Mouse (Mus musculus) heart, embryonic 16.5 days (tissue): ENCODE results near the gene Arl4a. TPM values are rescaled to one million over a fixed set of nuclear protein-coding genes. Genes with fewer than 3 reads are reported as not detected.

Source experiments
- ATAC-seq: fragments of 200-750 bp; cut with Nextera tagmentation; replicated peaks from 2 replicates; pipeline ENCODE4 v1.8.0; 2017; ENCODE audit warnings: moderate number of reproducible peaks; ENCODE audit not compliant: insufficient read depth, low FRiP score; ENCODE audit errors: extremely low read depth
- H3K27ac ChIP-seq: fragments of 300-500 bp; sonication (generic); 2 replicates; pipeline ENCODE4 v1.5.1; 2014; ENCODE audit warnings: mild to moderate bottlenecking, low read length, control low read depth, moderate library complexity
- H3K27me3 ChIP-seq: fragments of 300-500 bp; sonication (generic); 2 replicates; pipeline ENCODE4 v1.6.1; 2014; ENCODE audit warnings: low read length, mixed read lengths; ENCODE audit not compliant: control insufficient read depth, insufficient read depth
- H3K36me3 ChIP-seq: fragments of 300-500 bp; sonication (generic); 2 replicates; pipeline ENCODE4 v1.6.1; 2014; ENCODE audit not compliant: control insufficient read depth, insufficient read depth
- H3K4me1 ChIP-seq: fragments of 300-500 bp; sonication (generic); 2 replicates; pipeline ENCODE4 v1.6.1; 2014; ENCODE audit warnings: low read length, mixed read lengths; ENCODE audit not compliant: control insufficient read depth, insufficient read depth
- H3K4me2 ChIP-seq: fragments of 300-500 bp; sonication (generic); 2 replicates; pipeline ENCODE4 v1.6.1; 2014; ENCODE audit warnings: low read depth, mild to moderate bottlenecking, control low read depth, low read length
- H3K4me3 ChIP-seq: fragments of 300-500 bp; sonication (generic); 2 replicates; pipeline ENCODE4 v1.5.1; 2014; ENCODE audit warnings: mild to moderate bottlenecking, control low read depth, low read length
- H3K9ac ChIP-seq: fragments of 300-500 bp; sonication (generic); 2 replicates; pipeline ENCODE4 v1.6.1; 2014; ENCODE audit warnings: low read length, control low read depth
- H3K9me3 ChIP-seq: fragments of 300-500 bp; sonication (generic); replicated peaks from 2 replicates; pipeline ENCODE4 v1.6.1; 2016; ENCODE audit warnings: low read length; ENCODE audit not compliant: control insufficient read depth
- WGBS: fragments of 180-500 bp; shearing (Covaris S2); extraction: QIAGEN DNeasy Blood & Tissue Kit; methylation state at CpG from one replicate; pipeline ENCODE4 v1.1.7; 2014; 5-methylcytosine and 5-hydroxymethylcytosine counted together
- polyA plus RNA-seq: library from polyadenylated mRNA; unstranded; fragments of >200 nt; fragmentation: Nextera tagmentation; extraction: Ambion mirVana; gene quantifications from 2 replicates; pipeline ENCODE4 v1.2.1, GENCODE M21; 2015

Gene Arl4a
- polyA plus RNA-seq, 1 experiment from 2014 or later, result 38.5 TPM

DNA sequence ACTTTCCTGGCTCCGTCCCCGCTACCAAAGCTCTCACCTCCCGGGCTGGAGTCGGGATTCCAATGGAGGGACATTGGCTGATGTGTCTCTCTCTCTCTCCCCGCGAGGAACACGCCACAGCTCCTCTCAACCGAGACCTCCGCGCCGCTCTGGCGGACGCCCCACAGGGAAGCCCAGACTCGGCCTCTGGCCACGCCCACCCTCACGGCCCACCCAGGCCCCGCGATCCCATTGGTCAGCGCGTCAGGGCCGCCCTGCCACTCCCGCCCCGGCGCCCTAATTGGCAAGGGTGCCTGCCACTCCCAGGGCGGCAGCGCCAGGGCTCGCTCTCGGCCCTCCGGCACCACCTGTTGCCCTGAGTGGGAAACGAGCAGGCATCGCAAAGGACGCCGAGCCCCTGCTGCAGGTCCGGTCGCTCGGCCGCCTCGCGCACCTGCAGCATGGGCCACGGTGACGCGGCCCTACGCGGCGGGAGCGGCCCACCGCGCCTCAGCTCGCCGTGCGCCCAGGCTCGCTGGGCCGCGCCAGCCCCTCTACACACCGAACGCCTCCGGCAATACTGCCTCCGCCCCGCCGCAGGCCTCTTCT is 505 bp downstream of the Arl4a start:
- peak overlapping the region; percentile 81 for H3K4me2 ChIP-seq
- peaks cover 4% of the 10 kb centered on the region; the same call in 1 of the 2 replicates for H3K36me3 ChIP-seq
- ATAC-seq, result peak; percentile 95
- no peaks in the 10 kb centered on the region for H3K9me3 ChIP-seq
- peak overlapping the region; percentile 93 for H3K4me3 ChIP-seq
- under 1% methylated on average over 60 of the region's 60 CpGs for WGBS
- peak overlapping the region; percentile 90 for H3K9ac ChIP-seq
- H3K27me3 ChIP-seq, result no peaks in the 10 kb centered on the region
- H3K27ac ChIP-seq, result peak overlapping the region; percentile 96
- peaks cover 9% of the 10 kb centered on the region for H3K4me1 ChIP-seq

DNA sequence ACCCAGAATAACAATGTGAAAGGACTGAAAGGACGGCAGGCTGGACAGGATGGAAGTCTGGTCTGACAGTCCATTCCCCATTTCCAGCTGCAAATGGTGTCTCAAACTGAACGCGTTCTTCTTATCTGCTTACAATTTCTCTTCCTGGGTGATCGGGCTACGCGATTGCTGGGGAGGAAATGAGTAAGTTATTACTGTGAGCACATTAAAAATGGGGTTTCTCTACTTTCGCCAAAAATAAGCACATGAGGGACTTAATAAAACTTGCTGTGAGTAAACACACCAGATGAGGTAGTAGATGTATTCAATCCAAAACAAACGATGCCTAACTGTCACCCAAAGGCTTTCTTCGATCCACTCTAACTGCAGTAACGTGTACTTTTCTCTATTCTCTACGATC is 1.2 kb downstream of the Arl4a start:
- Histone ChIP-seq H3K36me3 (peaks cover 4% of the 10 kb centered on the region; the same call in 1 of the 2 replicates), H3K4me3 (peak overlapping the region; percentile 93), H3K27me3 (no peaks in the 10 kb centered on the region), H3K9me3 (0 out of 2 replicates have a peak, but pooled peaks cover under 1% of the 10 kb centered on the region), H3K9ac (peak overlapping the region; percentile 90), H3K27ac (peak overlapping the region; percentile 86), H3K4me2 (peak overlapping the region; percentile 81), H3K4me1 (peaks cover 9% of the 10 kb centered on the region)
- no peak for ATAC-seq
- under 1% methylated on average over 11 of the region's 11 CpGs for WGBS

DNA sequence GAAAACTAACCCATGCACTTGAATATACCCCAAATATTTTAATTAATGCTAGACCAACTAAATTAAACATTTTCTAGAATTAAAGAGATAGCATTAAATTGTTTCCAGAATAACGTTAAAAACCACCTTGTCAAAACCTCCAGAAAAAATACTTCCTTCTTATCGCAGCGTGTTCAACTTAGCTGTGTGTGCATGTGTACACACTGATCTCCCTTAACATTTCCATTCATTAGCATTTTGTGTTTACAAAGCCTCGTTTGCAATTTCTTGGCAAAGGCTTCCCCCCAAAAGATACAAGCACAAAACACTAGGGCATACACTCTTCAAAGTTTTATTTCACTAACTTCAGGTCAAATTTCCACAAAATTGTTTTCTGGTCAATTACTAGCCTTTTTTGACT is 2.3 kb downstream of the Arl4a start:
- 72% methylated on average over 4 of the region's 4 CpGs for WGBS
- no peak overlapping the region for H3K9ac ChIP-seq
- H3K4me1 ChIP-seq, result peaks cover 9% of the 10 kb centered on the region
- ATAC-seq, result no peak
- H3K27ac ChIP-seq, result no peak overlapping the region
- peak overlapping the region; percentile 93 for H3K4me3 ChIP-seq
- no peaks in the 10 kb centered on the region for H3K27me3 ChIP-seq
- 0 out of 2 replicates have a peak, but pooled peaks cover 3% of the 10 kb centered on the region for H3K9me3 ChIP-seq
- peaks cover 9% of the 10 kb centered on the region for H3K36me3 ChIP-seq
- H3K4me2 ChIP-seq, result peak overlapping the region; percentile 81

DNA sequence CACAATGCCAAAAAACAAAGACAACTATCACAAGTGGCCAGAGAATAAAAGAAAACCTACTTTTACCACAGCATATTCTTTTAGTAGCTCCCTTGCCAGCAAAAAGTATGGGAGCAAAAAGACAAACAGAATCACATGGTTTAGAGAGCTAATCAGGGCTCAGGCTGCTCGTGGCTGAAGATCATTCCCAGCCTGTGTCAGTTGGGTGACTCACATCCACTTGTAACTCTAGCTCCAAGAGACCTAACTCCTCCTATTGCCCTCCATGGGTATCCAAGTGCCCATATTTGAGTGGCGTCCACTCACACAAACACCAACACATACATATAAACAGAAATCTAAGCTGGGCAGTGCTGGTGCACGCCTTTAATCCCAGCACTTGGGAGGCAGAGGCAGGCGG is 8.6 kb downstream of the Arl4a start:
- ATAC-seq, result no peak
- no peaks in the 10 kb centered on the region for H3K27me3 ChIP-seq

DNA sequence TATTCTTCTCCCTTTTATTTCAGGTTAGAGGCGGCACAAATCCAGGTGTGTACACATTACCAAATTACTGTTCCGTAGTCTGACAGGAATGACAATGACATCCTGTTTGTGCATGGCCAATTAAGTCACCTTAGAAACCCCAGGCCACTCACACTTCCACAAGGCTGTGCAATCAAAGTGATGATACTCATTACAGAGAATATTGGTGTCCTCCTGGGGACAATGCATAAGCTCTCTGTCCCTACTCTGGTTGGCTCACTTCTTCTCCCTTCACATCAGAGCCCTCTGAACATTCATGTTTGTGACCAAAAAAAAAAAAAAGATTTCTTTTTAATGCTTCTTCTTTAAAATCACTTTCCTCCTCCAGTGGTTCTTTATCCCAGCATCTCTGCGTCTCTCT is 10.0 kb downstream of the Arl4a start:
- WGBS, result 92% methylated on average over 3 of the region's 3 CpGs
- no peak for ATAC-seq
- H3K36me3 ChIP-seq, result peaks cover 7% of the 10 kb centered on the region
- no peaks in the 10 kb centered on the region; the same call in 1 of the 2 replicates for H3K4me1 ChIP-seq
- H3K27ac ChIP-seq, result no peak overlapping the region
- no peaks in the 10 kb centered on the region for H3K27me3 ChIP-seq
- no peak overlapping the region for H3K9ac ChIP-seq
- H3K4me3 ChIP-seq, result no peak overlapping the region
- no peak overlapping the region for H3K4me2 ChIP-seq
- H3K9me3 ChIP-seq, result 0 out of 2 replicates have a peak, but pooled peaks cover 3% of the 10 kb centered on the region

More for the DNA sequence above, 8.6 kb downstream of the Arl4a start:
- peaks cover 9% of the 10 kb centered on the region for H3K36me3 ChIP-seq
- H3K27ac ChIP-seq, result no peak overlapping the region
- H3K4me2 ChIP-seq, result no peak overlapping the region
- H3K9me3 ChIP-seq, result 0 out of 2 replicates have a peak, but pooled peaks cover 3% of the 10 kb centered on the region
- no peaks in the 10 kb centered on the region for H3K4me1 ChIP-seq
- no peak overlapping the region for H3K9ac ChIP-seq
- H3K4me3 ChIP-seq, result no peak overlapping the region
- WGBS, result 68% methylated on average over 4 of the region's 4 CpGs

DNA sequence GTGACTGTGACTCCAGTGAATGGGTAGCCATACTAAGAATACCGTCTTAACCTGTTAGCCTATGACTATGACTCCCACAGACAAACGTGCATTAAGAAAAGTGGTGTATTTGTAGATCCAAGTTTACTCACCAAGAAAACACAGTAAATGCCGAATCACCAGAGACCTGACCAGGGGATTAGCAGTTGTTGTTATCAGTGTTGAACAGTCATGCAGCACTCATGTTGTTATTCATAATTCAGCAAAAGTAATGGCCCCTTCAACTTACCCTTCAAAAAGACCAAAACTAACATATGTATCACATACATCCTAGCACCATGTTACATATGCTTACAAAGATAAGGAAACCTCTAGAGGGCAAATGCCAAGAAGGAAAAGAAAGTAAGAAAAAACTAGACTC is 10.4 kb downstream of the Arl4a start:
- H3K4me2 ChIP-seq, result no peak overlapping the region
- no peak overlapping the region for H3K9ac ChIP-seq
- peaks cover 5% of the 10 kb centered on the region; the same call in 1 of the 2 replicates for H3K36me3 ChIP-seq
- WGBS, result 75% methylated on average over 3 of the region's 3 CpGs
- no peaks in the 10 kb centered on the region for H3K27me3 ChIP-seq
- no peak overlapping the region for H3K27ac ChIP-seq
- H3K9me3 ChIP-seq, result 0 out of 2 replicates have a peak, but pooled peaks cover 3% of the 10 kb centered on the region
- H3K4me1 ChIP-seq, result no peaks in the 10 kb centered on the region; the same call in 1 of the 2 replicates
- ATAC-seq, result no peak
- H3K4me3 ChIP-seq, result no peak overlapping the region

DNA sequence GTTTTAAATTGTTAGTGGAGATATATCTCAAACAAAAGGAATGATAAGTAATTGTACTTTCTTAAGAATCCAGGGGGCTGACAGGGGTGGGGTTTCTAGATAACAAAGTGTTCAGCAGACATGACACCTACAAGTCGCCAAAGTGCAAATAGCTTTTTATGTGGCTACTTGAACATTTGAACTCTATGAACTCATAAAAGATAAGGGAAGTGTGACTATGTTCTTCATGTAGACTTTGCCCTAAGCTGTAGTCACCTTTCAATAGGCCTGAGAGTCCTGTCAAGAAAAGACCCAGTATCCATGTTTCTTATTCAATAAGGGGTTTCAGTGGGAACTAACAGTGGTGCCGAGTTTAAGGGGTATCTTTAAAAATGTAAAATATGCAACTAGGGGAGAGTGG is 13.9 kb downstream of the Arl4a start:
- H3K36me3 ChIP-seq, result no peaks in the 10 kb centered on the region
- no peak overlapping the region for H3K4me3 ChIP-seq
- 35% methylated on average over 2 of the region's 2 CpGs for WGBS
- H3K4me1 ChIP-seq, result no peaks in the 10 kb centered on the region; the same call in 1 of the 2 replicates
- H3K9me3 ChIP-seq, result no peaks in the 10 kb centered on the region
- ATAC-seq, result no peak
- H3K9ac ChIP-seq, result no peak overlapping the region
- H3K27ac ChIP-seq, result no peak overlapping the region
- H3K4me2 ChIP-seq, result no peak overlapping the region
- H3K27me3 ChIP-seq, result no peaks in the 10 kb centered on the region

DNA sequence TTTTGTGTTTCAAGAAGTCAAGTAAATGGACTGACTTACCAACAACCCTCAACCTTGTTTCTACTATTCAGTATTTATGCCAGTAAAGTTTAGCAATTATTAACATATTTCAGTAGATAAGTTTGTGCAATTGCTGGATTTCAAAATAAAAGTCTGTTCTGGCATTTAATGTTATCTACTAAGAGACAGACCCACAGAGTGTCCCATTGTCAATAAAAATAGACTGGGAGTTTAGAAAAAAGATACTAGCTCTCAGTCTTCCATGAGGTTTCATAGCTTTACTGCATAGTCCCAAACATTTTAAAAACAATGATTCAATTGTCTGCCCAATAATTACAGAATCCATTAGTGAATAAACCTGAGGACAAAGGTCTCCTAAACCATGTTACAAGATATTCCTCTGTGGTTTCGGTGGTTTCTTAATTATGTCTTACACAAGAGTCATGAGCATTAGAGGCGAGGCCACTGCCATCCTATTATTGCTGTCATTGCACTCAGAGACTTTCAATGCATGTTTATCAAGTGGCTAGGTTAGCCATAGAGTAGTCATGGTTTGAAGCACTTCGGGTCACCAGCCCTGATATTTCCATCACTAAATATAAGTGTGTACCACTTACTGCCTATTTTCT is 14.7 kb downstream of the Arl4a start:
- Histone ChIP-seq H3K27ac (no peak overlapping the region), H3K9me3 (no peaks in the 10 kb centered on the region), H3K27me3 (no peaks in the 10 kb centered on the region), H3K9ac (no peak overlapping the region), H3K36me3 (no peaks in the 10 kb centered on the region), H3K4me2 (no peak overlapping the region), H3K4me1 (no peaks in the 10 kb centered on the region; the same call in 1 of the 2 replicates), H3K4me3 (no peak overlapping the region)
- WGBS, result 81% methylated on average over 3 of the region's 3 CpGs
- ATAC-seq, result no peak

DNA sequence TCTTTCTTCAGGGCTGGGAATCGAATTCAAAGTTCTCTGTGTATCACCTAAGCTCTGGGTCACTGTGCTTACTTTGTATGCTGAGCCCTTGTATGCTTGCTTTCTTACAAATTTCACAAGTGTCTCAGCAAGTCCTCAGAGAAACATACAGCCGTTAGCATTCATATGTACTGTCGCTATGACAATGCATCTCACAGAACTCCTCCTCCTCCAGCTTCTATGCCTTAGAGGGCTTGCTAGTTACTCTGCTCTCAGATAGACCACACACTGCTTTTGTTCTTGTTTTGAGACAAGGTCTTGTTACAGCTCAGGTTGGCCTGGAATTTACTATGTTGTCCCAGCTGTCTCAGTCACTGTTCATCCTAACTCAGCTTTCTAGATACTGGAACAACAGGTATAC is 15.5 kb downstream of the Arl4a start:
- no peaks in the 10 kb centered on the region for H3K9me3 ChIP-seq
- no peak for ATAC-seq
- H3K27ac ChIP-seq, result no peak overlapping the region
- H3K36me3 ChIP-seq, result no peaks in the 10 kb centered on the region
- no peaks in the 10 kb centered on the region; the same call in 1 of the 2 replicates for H3K4me1 ChIP-seq
- no peak overlapping the region for H3K4me3 ChIP-seq
- H3K9ac ChIP-seq, result no peak overlapping the region
- no peak overlapping the region for H3K4me2 ChIP-seq
- WGBS, result 81% methylated on average over 3 of the region's 3 CpGs
- H3K27me3 ChIP-seq, result no peaks in the 10 kb centered on the region
